Mouse (Mus musculus) hindbrain, postnatal 0 days (tissue): ENCODE measurements around the gene Dpysl4. TPM values are rescaled to one million over a fixed set of nuclear protein-coding genes. Genes with fewer than 3 reads are reported as not detected.

Experiments used
- ATAC-seq: fragments of 200-750 bp; cut with Nextera tagmentation; 2 replicates; pipeline ENCODE4 v1.8.0; 2017; ENCODE audit warnings: mild to moderate bottlenecking, moderate TSS enrichment, moderate library complexity
- DNase-seq: peaks from one replicate; pipeline ENCODE4 v3.0.0-alpha.2; 2015; ENCODE audit warnings: low spot score
- H3K27ac ChIP-seq: fragments of 300-500 bp; sonication (generic); 2 replicates; pipeline ENCODE4 v1.5.1; 2014; ENCODE audit warnings: mild to moderate bottlenecking
- H3K27me3 ChIP-seq: fragments of 300-500 bp; sonication (generic); 2 replicates; pipeline ENCODE4 v1.6.1; 2014; ENCODE audit warnings: low read length, mixed read lengths; ENCODE audit not compliant: insufficient read depth
- H3K36me3 ChIP-seq: fragments of 300-500 bp; sonication (generic); 2 replicates; pipeline ENCODE4 v1.6.1; 2014; ENCODE audit warnings: low read length, mixed read lengths; ENCODE audit not compliant: insufficient read depth
- H3K4me1 ChIP-seq: fragments of 300-500 bp; sonication (generic); 2 replicates; pipeline ENCODE4 v1.6.1; 2014; ENCODE audit warnings: antibody characterized with exemption, low read length, mixed read lengths; ENCODE audit not compliant: insufficient read depth
- H3K4me2 ChIP-seq: fragments of 300-500 bp; sonication (generic); 2 replicates; pipeline ENCODE4 v1.6.1; 2014; ENCODE audit warnings: low read depth, mild to moderate bottlenecking, low read length, moderate library complexity, mixed read lengths
- H3K4me3 ChIP-seq: fragments of 300-500 bp; sonication (generic); 2 replicates; pipeline ENCODE4 v1.5.1; 2014; ENCODE audit warnings: low read length
- H3K9ac ChIP-seq: fragments of 300-500 bp; sonication (generic); replicated peaks from 2 replicates; pipeline ENCODE4 v1.6.1; 2014; ENCODE audit warnings: mild to moderate bottlenecking, low read length, moderate library complexity, mixed read lengths
- H3K9me3 ChIP-seq: fragments of 300-500 bp; sonication (generic); 2 replicates; pipeline ENCODE4 v1.6.1; 2016; ENCODE audit warnings: low read length, mixed read lengths
- CTCF ChIP-seq: IDR thresholded peaks from 2 replicates; pipeline ENCODE4 v1.5.1; 2016; ENCODE audit warnings: antibody characterized with exemption, control low read depth, low read depth
- WGBS: fragments of 180-500 bp; shearing (Covaris S2); extraction: QIAGEN DNeasy Blood & Tissue Kit; methylation state at CpG from one replicate; pipeline ENCODE4 v1.1.7; 2014; 5-methylcytosine and 5-hydroxymethylcytosine counted together
- polyA plus RNA-seq: library from polyadenylated mRNA; unstranded; fragments of >200 nt; fragmentation: Nextera tagmentation; extraction: Ambion mirVana; gene quantifications from 2 replicates; pipeline ENCODE4 v1.2.1, GENCODE M21; 2015
- total RNA-seq: library from RNA; depleted of rRNA; stranded (reverse); fragments of >200 nt; gene quantifications from 2 replicates; pipeline ENCODE4 v1.2.3, GENCODE M21; 2014; rRNA removed

The Dpysl4 gene
- total and polyA plus RNA-seq, 2 experiments from 2014 or later, result 157 to 187 TPM

GRCm38 (mm10) chr7:139145891-139146290 lies 60.1 kb downstream of the Dpysl4 start:
- Histone ChIP-seq H3K4me3 (no peak overlapping the region), H3K4me1 (peaks cover 23% of the 10 kb centered on the region), H3K4me2 (no peak overlapping the region), H3K9ac (no peak overlapping the region), H3K36me3 (no peaks in the 10 kb centered on the region), H3K27ac (no peak overlapping the region), H3K27me3 (no peaks in the 10 kb centered on the region), H3K9me3 (no peaks in the 10 kb centered on the region)
- no peak for DNase-seq
- 21% methylated on average over 7 of the region's 7 CpGs for WGBS
- no peak for ATAC-seq
- TF ChIP-seq CTCF, result no peak

GRCm38 (mm10) chr7:139147360-139147759 lies 61.6 kb downstream of the Dpysl4 start:
- Histone ChIP-seq H3K9me3 (no peaks in the 10 kb centered on the region), H3K4me1 (peaks cover 30% of the 10 kb centered on the region), H3K27ac (no peak overlapping the region), H3K9ac (no peak overlapping the region), H3K4me2 (no peak overlapping the region), H3K4me3 (no peak overlapping the region), H3K27me3 (no peaks in the 10 kb centered on the region), H3K36me3 (no peaks in the 10 kb centered on the region)
- ATAC-seq (no peak), DNase-seq (no peak)
- 42% methylated on average over 4 of the region's 4 CpGs for WGBS
- no peak for TF ChIP-seq CTCF

GRCm38 (mm10) chr7:139149373-139149772 lies 63.6 kb downstream of the Dpysl4 start:
- H3K9me3 ChIP-seq, result no peaks in the 10 kb centered on the region
- H3K4me3 ChIP-seq, result no peak overlapping the region
- no peaks in the 10 kb centered on the region for H3K36me3 ChIP-seq
- peaks cover 30% of the 10 kb centered on the region for H3K4me1 ChIP-seq
- 41% methylated on average over 7 of the region's 7 CpGs for WGBS
- DNase-seq, result no peak
- ATAC-seq, result no peak
- TF ChIP-seq CTCF, result no peak
- no peak overlapping the region for H3K27ac ChIP-seq
- H3K9ac ChIP-seq, result no peak overlapping the region
- no peak overlapping the region for H3K4me2 ChIP-seq
- no peaks in the 10 kb centered on the region for H3K27me3 ChIP-seq

GRCm38 (mm10) chr7:139151116-139151515 lies 65.3 kb downstream of the Dpysl4 start:
- Histone ChIP-seq H3K27ac (peak overlapping the region; percentile 41; the same call in 1 of the 2 replicates), H3K4me2 (peak overlapping the region; percentile 38), H3K27me3 (no peaks in the 10 kb centered on the region), H3K4me3 (no peak overlapping the region), H3K9ac (no peak overlapping the region), H3K4me1 (peaks cover 29% of the 10 kb centered on the region), H3K36me3 (no peaks in the 10 kb centered on the region), H3K9me3 (no peaks in the 10 kb centered on the region)
- DNase-seq (peak; percentile 82), ATAC-seq (peak; percentile 88)
- 27% methylated on average over 10 of the region's 10 CpGs for WGBS
- TF ChIP-seq CTCF, result no peak

Other genes with a start within 250 kb of the Dpysl4 start
- gene Ppp2r2d, start 239.9 kb upstream of the Dpysl4 start, total RNA-seq, result 67.0 and 70.8 TPM in 2 replicates
- gene Ppp2r2d, start 239.9 kb upstream of the Dpysl4 start, polyA plus RNA-seq, result 97.3 and 99.5 TPM in 2 replicates
- 40.8 and 46.1 TPM in 2 replicates for gene Mapk1ip1, start 239.7 kb upstream of the Dpysl4 start, total RNA-seq
- gene Mapk1ip1, start 239.7 kb upstream of the Dpysl4 start, polyA plus RNA-seq, result 30.6 and 32.4 TPM in 2 replicates
- gene Bnip3, start 176.5 kb upstream of the Dpysl4 start, total RNA-seq, result 115 and 170 TPM in 2 replicates
- gene Bnip3, start 176.5 kb upstream of the Dpysl4 start, polyA plus RNA-seq, result 162 and 163 TPM in 2 replicates
- gene Jakmip3, start 145.3 kb upstream of the Dpysl4 start, total RNA-seq, result 12.4 and 13.6 TPM in 2 replicates
- 7.6 and 8.2 TPM in 2 replicates for gene Jakmip3, start 145.3 kb upstream of the Dpysl4 start, polyA plus RNA-seq
- 1.6 and 2.8 TPM in 2 replicates for gene Lrrc27, start 127.0 kb downstream of the Dpysl4 start, total RNA-seq
- gene Lrrc27, start 127.0 kb downstream of the Dpysl4 start, polyA plus RNA-seq, result 4.0 and 5.1 TPM in 2 replicates
- gene Stk32c, start 127.3 kb downstream of the Dpysl4 start, total RNA-seq, result 20.4 and 24.7 TPM in 2 replicates
- 1.9 and 2.0 TPM in 2 replicates for gene Stk32c, start 127.3 kb downstream of the Dpysl4 start, polyA plus RNA-seq
- gene Pwwp2b, start 162.5 kb downstream of the Dpysl4 start, total RNA-seq, result 6.6 and 6.7 TPM in 2 replicates
- gene Pwwp2b, start 162.5 kb downstream of the Dpysl4 start, polyA plus RNA-seq, result 4.0 and 4.8 TPM in 2 replicates